Mouse (Mus musculus): ENCODE results near the gene Plekhs1. TPM values are rescaled to one million over a fixed set of nuclear protein-coding genes. Genes with fewer than 3 reads are reported as not detected.

The Plekhs1 gene
- polyA plus RNA-seq (2015; fragmentation: Nextera tagmentation; extraction: Ambion mirVana), result 0.52 and 0.58 TPM in 2 replicates

GRCm38 (mm10) chr19:56461522-56462101 lies at the start of gene Plekhs1:
Plekhs1 (plus strand) TSS chr19:56461640.
- DNase-seq (ENCODE audit: low spot score), result no peak

- no peak for DNase-seq (ENCODE audit: low spot score)
Measured at GRCm38 (mm10) chr19:56418404-56418803, 43.0 kb upstream of the Plekhs1 start.

GRCm38 (mm10) chr19:56419452-56419851 lies 42.0 kb upstream of the Plekhs1 start:
- no peak for DNase-seq (ENCODE audit: low spot score)

- no peak for DNase-seq (ENCODE audit: low spot score)
Measured at GRCm38 (mm10) chr19:56420345-56420744, 41.1 kb upstream of the Plekhs1 start.

- DNase-seq (ENCODE audit: low spot score), result peak; percentile 30
Measured at GRCm38 (mm10) chr19:56422476-56423338, 38.7 kb upstream of the Plekhs1 start.

- DNase-seq (ENCODE audit: low spot score), result no peak
Measured at GRCm38 (mm10) chr19:56423370-56423769, 38.1 kb upstream of the Plekhs1 start.

- DNase-seq (ENCODE audit: low spot score), result no peak
Measured at GRCm38 (mm10) chr19:56424606-56425395, 36.6 kb upstream of the Plekhs1 start.

GRCm38 (mm10) chr19:56425492-56425891 lies 35.9 kb upstream of the Plekhs1 start:
- DNase-seq (ENCODE audit: low spot score), result no peak

GRCm38 (mm10) chr19:56430369-56430768 lies 31.1 kb upstream of the Plekhs1 start:
- no peak for DNase-seq (ENCODE audit: low spot score)

- DNase-seq (ENCODE audit: low spot score), result no peak
Measured at GRCm38 (mm10) chr19:56432706-56433105, 28.7 kb upstream of the Plekhs1 start.

GRCm38 (mm10) chr19:56433581-56433980 lies 27.9 kb upstream of the Plekhs1 start:
- no peak for DNase-seq (ENCODE audit: low spot score)

- DNase-seq (ENCODE audit: low spot score), result no peak
Measured at GRCm38 (mm10) chr19:56436380-56436779, 25.1 kb upstream of the Plekhs1 start.

- no peak for DNase-seq (ENCODE audit: low spot score)
Measured at GRCm38 (mm10) chr19:56438357-56439071, 22.9 kb upstream of the Plekhs1 start.

GRCm38 (mm10) chr19:56439072-56439434 lies 22.4 kb upstream of the Plekhs1 start:
- DNase-seq (ENCODE audit: low spot score), result no peak

GRCm38 (mm10) chr19:56443445-56443844 lies 18.0 kb upstream of the Plekhs1 start:
- no peak for DNase-seq (ENCODE audit: low spot score)

GRCm38 (mm10) chr19:56448784-56449183 lies 12.7 kb upstream of the Plekhs1 start:
- no peak for DNase-seq (ENCODE audit: low spot score)

- no peak for DNase-seq (ENCODE audit: low spot score)
Measured at GRCm38 (mm10) chr19:56449537-56449936, 11.9 kb upstream of the Plekhs1 start.

- no peak for DNase-seq (ENCODE audit: low spot score)
Measured at GRCm38 (mm10) chr19:56450892-56451291, 10.5 kb upstream of the Plekhs1 start.

GRCm38 (mm10) chr19:56451867-56452266 lies 9.6 kb upstream of the Plekhs1 start:
- no peak for DNase-seq (ENCODE audit: low spot score)

- no peak for DNase-seq (ENCODE audit: low spot score)
Measured at GRCm38 (mm10) chr19:56452421-56452820, 9.0 kb upstream of the Plekhs1 start.

GRCm38 (mm10) chr19:56454862-56455261 lies 6.6 kb upstream of the Plekhs1 start:
- DNase-seq (ENCODE audit: low spot score), result no peak

Data from thymus, postnatal 0 days (tissue).